Mouse (Mus musculus) limb, embryonic 11.5 days (tissue): ENCODE results near the gene Bub1b. TPM values are rescaled to one million over a fixed set of nuclear protein-coding genes. Genes with fewer than 3 reads are reported as not detected.

Experiments
- ATAC-seq: fragments of 200-750 bp; cut with Nextera tagmentation; 2 replicates; pipeline ENCODE4 v1.8.0; 2017; ENCODE audit warnings: low read depth; ENCODE audit not compliant: insufficient number of reproducible peaks, low FRiP score, low TSS enrichment
- DNase-seq: peaks from one replicate; pipeline ENCODE4 v3.0.0-alpha.2; 2015; ENCODE audit warnings: low spot score
- H3K27ac ChIP-seq: fragments of 300-500 bp; sonication (generic); replicated peaks from 2 replicates; pipeline ENCODE4 v1.5.1; 2014; ENCODE audit warnings: low read depth, mild to moderate bottlenecking, low read length
- H3K27me3 ChIP-seq: fragments of 300-500 bp; sonication (generic); 2 replicates; pipeline ENCODE4 v1.6.1; 2014; ENCODE audit warnings: mild to moderate bottlenecking, low read length, mixed read lengths; ENCODE audit not compliant: control insufficient read depth, insufficient read depth
- H3K36me3 ChIP-seq: fragments of 300-500 bp; sonication (generic); 2 replicates; pipeline ENCODE4 v1.6.1; 2014; ENCODE audit warnings: mild to moderate bottlenecking, low read length, moderate library complexity, mixed read lengths; ENCODE audit not compliant: control insufficient read depth, insufficient read depth
- H3K4me1 ChIP-seq: fragments of 300-500 bp; sonication (generic); 2 replicates; pipeline ENCODE4 v1.6.1; 2014; ENCODE audit warnings: low read length, mixed read lengths; ENCODE audit not compliant: control insufficient read depth, insufficient read depth
- H3K4me2 ChIP-seq: fragments of 300-500 bp; sonication (generic); 2 replicates; pipeline ENCODE4 v1.6.1; 2014; ENCODE audit warnings: low read depth, mild to moderate bottlenecking, moderate library complexity; ENCODE audit not compliant: severe bottlenecking
- H3K4me3 ChIP-seq: fragments of 300-500 bp; sonication (generic); 2 replicates; pipeline ENCODE4 v1.5.1; 2014; ENCODE audit warnings: low read depth, low read length
- H3K9ac ChIP-seq: fragments of 300-500 bp; sonication (generic); 2 replicates; pipeline ENCODE4 v1.6.1; 2014; ENCODE audit warnings: mild to moderate bottlenecking, low read length
- H3K9me3 ChIP-seq: fragments of 300-500 bp; sonication (generic); 2 replicates; pipeline ENCODE4 v1.6.1; 2016; ENCODE audit warnings: low read length; ENCODE audit not compliant: control insufficient read depth
- WGBS: fragments of 180-500 bp; shearing (Covaris S2); extraction: QIAGEN DNeasy Blood & Tissue Kit; methylation state at CpG from one replicate; pipeline ENCODE4 v1.1.7; 2014; 5-methylcytosine and 5-hydroxymethylcytosine counted together
- polyA plus RNA-seq: library from polyadenylated mRNA; unstranded; fragments of >200 nt; fragmentation: Nextera tagmentation; extraction: Ambion mirVana; gene quantifications from 2 replicates; pipeline ENCODE4 v1.2.1, GENCODE M21; 2014

The Bub1b gene
- polyA plus RNA-seq, 1 experiment from 2014 or later, result 145 TPM

DNA sequence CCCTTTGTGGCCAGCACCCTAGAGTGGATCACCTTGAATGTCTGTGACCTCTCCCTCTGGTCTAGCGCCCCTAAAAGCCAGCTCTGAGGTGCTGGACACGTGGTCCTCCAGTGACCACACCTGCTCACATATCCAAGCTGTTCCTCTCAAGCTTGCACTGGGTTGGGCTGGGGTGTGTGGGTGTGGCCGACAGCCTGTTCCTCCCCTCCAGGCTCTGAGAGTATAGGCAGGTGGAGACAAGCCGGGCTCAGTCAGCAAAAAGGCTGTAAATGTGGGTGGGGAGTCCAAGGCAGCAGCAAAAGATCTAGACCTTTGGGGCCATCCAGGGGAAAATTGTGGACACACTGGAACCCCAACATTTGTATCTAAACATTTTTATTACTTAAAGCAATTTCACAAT lies 60.4 kb downstream of the Bub1b start:
- peaks cover 5% of the 10 kb centered on the region for H3K27me3 ChIP-seq
- H3K27ac ChIP-seq, result no peak overlapping the region
- H3K4me1 ChIP-seq, result peaks cover 4% of the 10 kb centered on the region
- no peak for DNase-seq
- no peak overlapping the region for H3K4me2 ChIP-seq
- H3K9ac ChIP-seq, result no peak overlapping the region
- WGBS, result 24% methylated on average over 4 of the region's 4 CpGs
- H3K4me3 ChIP-seq, result no peak overlapping the region
- H3K9me3 ChIP-seq, result no peaks in the 10 kb centered on the region
- ATAC-seq, result no peak
- H3K36me3 ChIP-seq, result no peaks in the 10 kb centered on the region

DNA sequence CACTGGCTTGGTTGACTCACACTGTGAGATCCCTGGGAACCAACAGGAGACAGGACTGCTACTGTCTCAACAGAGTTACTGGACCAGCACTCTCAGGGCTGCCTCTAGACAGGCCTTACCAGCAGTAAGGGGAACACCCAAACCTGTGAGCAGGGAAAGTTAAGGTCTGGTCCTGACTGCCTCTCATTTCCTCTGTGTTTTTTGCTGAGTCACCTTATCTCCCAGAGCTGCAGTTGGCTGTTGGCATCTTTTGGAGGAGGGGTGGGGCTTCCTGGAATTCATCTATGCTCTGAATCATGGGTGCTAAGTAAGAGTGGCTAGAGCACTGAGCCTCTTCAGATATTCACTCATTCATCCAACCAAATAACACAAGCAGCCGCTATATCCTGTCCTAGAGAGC lies 61.1 kb downstream of the Bub1b start:
- Histone ChIP-seq H3K4me1 (peaks cover 4% of the 10 kb centered on the region), H3K4me2 (no peak overlapping the region), H3K9ac (no peak overlapping the region), H3K36me3 (no peaks in the 10 kb centered on the region), H3K4me3 (no peak overlapping the region), H3K9me3 (no peaks in the 10 kb centered on the region), H3K27me3 (peaks cover 11% of the 10 kb centered on the region), H3K27ac (no peak overlapping the region)
- 69% methylated on average over 1 of the region's 1 CpGs for WGBS
- no peak for ATAC-seq
- DNase-seq, result no peak

DNA sequence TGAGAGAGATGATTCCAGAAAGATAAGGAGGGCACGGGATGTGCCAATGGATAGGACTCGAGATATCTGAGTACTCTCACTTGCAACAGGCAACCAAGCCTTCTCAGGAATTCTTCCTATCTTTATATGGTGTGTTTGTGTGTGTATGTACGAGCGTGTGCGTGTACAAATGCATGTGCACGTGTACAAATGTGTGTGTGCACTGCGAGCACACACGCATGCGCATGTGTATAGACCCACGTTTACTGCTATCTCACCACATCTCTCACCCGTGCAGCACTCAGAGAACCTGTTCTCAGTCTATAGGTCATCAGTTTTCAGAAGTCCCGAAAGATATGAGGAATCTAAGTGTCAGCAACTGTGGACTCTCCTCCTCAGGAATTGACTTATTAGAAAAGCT lies 61.5 kb downstream of the Bub1b start:
- Histone ChIP-seq H3K9me3 (no peaks in the 10 kb centered on the region), H3K9ac (peak overlapping the region; percentile 2; the same call in 1 of the 2 replicates), H3K36me3 (no peaks in the 10 kb centered on the region), H3K27ac (0 out of 2 replicates have a peak overlapping the region, but pooled peaks have one; percentile 2), H3K27me3 (peaks cover 15% of the 10 kb centered on the region), H3K4me1 (peaks cover 4% of the 10 kb centered on the region), H3K4me2 (no peak overlapping the region), H3K4me3 (no peak overlapping the region)
- DNase-seq, result no peak
- no peak for ATAC-seq
- 84% methylated on average over 12 of the region's 12 CpGs for WGBS

DNA sequence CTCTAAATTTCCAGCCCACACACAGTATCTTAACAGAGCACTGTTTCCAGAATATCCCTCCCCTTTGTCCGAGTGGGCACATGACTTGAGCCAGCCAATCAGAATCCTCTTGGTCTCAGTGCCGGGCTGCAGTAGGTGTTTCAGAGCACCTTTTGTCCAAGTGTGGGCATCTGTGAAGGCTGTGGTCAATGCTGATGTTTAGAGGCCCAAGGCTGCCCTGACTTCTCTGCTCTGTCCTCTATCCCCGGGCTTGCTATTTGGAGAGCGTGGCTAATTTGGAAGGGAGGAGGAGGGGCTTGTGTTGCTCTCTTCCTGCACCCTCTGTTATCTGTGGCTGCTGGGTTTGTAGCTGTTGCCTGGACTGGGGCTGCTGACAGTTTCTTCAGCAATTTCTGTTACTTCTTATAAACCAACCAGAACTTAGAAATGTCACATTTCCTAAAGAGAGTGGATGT lies 62.0 kb downstream of the Bub1b start:
- Histone ChIP-seq H3K27me3 (peaks cover 16% of the 10 kb centered on the region), H3K4me2 (peak overlapping the region; percentile 34), H3K4me1 (peaks cover 4% of the 10 kb centered on the region), H3K27ac (no peak overlapping the region), H3K9ac (no peak overlapping the region; the same call in 1 of the 2 replicates), H3K36me3 (no peaks in the 10 kb centered on the region), H3K4me3 (no peak overlapping the region), H3K9me3 (no peaks in the 10 kb centered on the region)
- DNase-seq (peak; percentile 69), ATAC-seq (peak; percentile 49; the same call in 1 of the 2 replicates)
- 3% methylated on average over 4 of the region's 4 CpGs for WGBS

DNA sequence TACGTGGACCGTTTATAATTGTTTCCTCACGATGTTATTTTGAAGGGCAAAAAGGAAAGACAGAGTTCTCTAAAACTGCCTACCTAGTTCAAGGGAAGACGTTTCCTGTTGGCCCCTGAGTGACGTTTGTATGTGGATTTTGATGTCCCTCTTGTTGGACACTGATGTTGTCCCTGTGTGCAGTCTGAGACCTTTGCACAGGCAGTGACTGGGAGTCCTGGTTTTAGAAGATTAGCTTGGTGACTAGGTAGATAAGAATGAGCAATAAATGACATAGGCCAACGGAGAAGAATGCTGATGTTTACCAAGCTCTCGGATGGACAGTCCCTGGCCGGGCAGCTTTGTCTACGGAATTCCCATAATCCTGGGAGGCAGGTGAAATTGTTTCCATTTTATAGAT lies 63.9 kb downstream of the Bub1b start:
- H3K4me2 ChIP-seq, result no peak overlapping the region
- no peak overlapping the region for H3K4me3 ChIP-seq
- H3K36me3 ChIP-seq, result no peaks in the 10 kb centered on the region
- ATAC-seq (no peak), DNase-seq (no peak)
- 77% methylated on average over 9 of the region's 9 CpGs for WGBS
- no peak overlapping the region for H3K9ac ChIP-seq
- H3K9me3 ChIP-seq, result no peaks in the 10 kb centered on the region
- H3K27ac ChIP-seq, result no peak overlapping the region
- peaks cover 16% of the 10 kb centered on the region for H3K27me3 ChIP-seq
- peaks cover 4% of the 10 kb centered on the region for H3K4me1 ChIP-seq

DNA sequence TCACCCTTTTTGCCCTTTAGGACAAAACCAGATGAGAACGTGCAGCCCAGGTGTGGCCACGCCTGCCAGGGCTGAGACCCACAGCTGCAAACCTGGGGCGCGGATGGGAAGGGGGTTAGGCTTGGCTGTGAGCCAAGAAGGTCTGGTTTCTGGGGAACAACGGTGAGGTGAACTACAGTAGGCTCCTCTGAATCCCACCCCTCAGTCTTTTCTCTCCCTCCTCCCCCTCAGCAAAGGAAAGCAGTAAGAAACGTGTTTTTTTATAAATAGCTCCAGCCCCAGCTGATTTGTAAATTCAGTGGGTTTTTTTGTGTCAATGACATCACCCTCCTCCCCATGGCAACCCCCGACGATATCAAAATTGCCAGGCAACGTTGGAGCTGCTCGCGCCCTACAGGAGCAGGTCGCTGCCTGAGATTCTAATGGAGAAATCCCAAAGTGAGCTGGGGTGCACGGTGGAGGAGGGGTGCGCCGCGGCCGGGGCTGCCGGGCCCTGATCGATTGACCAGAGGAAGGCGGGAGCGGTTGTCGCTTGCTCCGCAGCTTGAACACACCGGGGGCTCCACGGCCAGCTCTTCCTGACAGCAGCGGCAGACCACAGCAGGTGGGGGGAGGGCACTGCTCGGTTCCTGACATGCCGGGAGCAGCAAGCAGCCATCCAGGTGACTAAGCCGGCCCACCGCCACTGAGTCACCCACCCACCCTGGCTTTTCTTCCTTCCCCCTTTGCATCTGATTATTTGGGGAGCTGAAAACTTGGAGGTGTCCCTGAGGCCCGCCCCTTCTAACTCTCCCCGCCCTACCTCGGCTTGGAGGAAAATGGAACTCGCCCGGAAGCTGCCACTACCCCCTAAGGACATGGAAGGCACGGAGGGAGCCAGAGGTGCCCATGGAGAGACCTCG lies 65.1 kb downstream of the Bub1b start, which contains the start of gene Pak6:
Pak6 (plus strand) TSS at position 402 of the 902 bp plus-strand sequence.
- H3K4me1 ChIP-seq, result peaks cover 4% of the 10 kb centered on the region
- no peak within 1 kb of the TSS for H3K27ac ChIP-seq
- ATAC-seq (no peak), DNase-seq (peak; percentile 51)
- 1% methylated on average over 37 of the region's 37 CpGs for WGBS
- no peaks in the 10 kb centered on the region for H3K9me3 ChIP-seq
- H3K36me3 ChIP-seq, result no peaks in the 10 kb centered on the region
- H3K4me3 ChIP-seq, result peak within 1 kb of the TSS; percentile 33
- H3K27me3 ChIP-seq, result peaks cover 16% of the 10 kb centered on the region
- H3K4me2 ChIP-seq, result peak within 1 kb of the TSS; percentile 69
- H3K9ac ChIP-seq, result 0 out of 2 replicates have a peak within 1 kb of the TSS, but pooled peaks have one; percentile 0

DNA sequence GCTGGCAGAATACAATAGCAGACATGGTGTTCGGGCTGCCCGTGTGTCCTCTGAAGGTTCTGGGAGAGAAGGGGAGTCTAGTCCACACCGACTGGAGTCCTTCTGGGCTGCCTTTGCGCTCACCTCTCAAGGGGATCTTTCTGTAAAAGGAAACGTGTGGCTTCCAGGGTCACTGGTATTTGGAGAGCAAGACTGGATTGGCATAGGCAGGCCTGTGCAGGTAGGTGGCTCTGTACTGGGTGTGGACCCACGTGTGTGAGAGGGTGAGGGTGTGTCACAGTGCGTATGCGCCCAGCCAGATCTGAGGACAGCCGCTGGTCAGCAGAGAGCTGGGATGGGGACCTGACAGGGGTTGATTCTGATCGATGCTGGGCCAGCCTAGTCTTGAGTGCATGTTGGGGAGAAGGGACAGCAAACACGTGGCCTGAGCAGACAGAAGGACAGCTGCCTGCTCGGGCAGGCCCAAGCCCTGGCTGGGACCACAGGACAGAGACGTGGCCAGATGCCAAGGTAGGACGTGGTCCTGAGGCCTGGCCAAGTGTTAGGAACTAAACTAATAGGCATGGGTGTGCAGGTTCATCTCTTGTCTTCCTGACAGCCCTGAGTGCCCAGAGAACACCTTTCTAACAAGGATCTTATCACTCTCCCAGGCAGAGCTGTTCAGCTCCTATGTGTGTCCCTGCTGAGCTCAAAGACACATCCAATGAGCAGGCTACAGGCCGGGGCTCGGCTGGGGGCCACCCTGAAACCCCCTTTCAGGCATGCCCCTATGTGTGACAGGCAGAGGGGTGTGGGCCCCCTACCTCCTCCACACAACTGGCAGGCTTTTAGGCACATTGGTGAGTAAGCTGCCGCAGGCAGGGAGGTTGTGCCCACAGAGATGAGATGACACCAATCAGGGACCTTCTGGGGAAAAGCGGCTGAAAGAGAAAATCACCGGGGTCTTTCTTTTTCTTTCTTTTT lies 66.1 kb downstream of the Bub1b start:
- DNase-seq (no peak), ATAC-seq (no peak)
- Histone ChIP-seq H3K4me1 (peaks cover 4% of the 10 kb centered on the region), H3K4me2 (peak overlapping the region; percentile 69), H3K4me3 (no peak overlapping the region; the same call in 1 of the 2 replicates), H3K27ac (no peak overlapping the region), H3K36me3 (no peaks in the 10 kb centered on the region), H3K9me3 (no peaks in the 10 kb centered on the region), H3K9ac (no peak overlapping the region), H3K27me3 (peaks cover 16% of the 10 kb centered on the region)
- 51% methylated on average over 19 of the region's 19 CpGs for WGBS

DNA sequence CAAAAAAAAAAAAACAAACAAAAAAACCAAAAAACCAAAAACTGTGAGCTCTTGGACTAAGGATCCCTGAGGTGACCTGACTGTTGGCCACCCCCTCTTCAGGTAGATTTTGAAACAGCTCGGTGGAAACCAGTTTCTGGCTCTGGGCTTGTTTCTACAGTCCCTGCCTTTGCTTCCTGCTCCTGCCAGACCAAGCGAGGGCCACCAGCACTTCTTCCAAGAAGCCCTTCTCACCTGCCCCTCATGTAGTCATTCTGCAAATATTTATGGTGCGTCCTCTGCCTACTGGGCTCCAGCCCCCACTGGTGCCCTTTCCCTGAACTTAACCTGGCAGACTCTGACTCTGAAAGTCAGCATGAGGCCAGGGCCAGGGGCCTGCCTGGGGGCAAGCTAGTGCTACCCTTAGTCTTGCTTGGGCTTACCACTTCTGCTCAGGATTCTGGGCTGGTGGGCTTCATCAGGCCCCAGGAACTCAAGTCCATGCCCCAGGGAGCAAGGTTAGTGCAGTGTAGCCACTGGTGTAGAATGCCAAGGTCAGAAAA lies 67.0 kb downstream of the Bub1b start:
- Histone ChIP-seq H3K4me1 (peaks cover 4% of the 10 kb centered on the region), H3K9me3 (no peaks in the 10 kb centered on the region), H3K9ac (no peak overlapping the region), H3K27ac (no peak overlapping the region), H3K4me3 (no peak overlapping the region), H3K36me3 (no peaks in the 10 kb centered on the region), H3K4me2 (no peak overlapping the region), H3K27me3 (peaks cover 16% of the 10 kb centered on the region)
- ATAC-seq (no peak), DNase-seq (no peak)
- 60% methylated on average over 3 of the region's 3 CpGs for WGBS
